Mouse (Mus musculus) c-Kit-positive CD71-positive TER-119-positive erythroid progenitor cells, embryonic 14.5 days (primary cell): ENCODE data around the gene Hist1h1c.
"Not testable (repeated sequence)": the region's sequence is repeated elsewhere in the genome, so short reads cannot be mapped to it uniquely, and the experiment has no call there.

Experiments used
- DNase-seq: peaks from one replicate; pipeline ENCODE4 v3.0.0-alpha.2; 2013; ENCODE audit warnings: low spot score

The Hist1h1c gene

GRCm38 (mm10) chr13:23738677-23739068 lies at the start of gene Hist1h1c:
Hist1h1c (plus strand) TSS chr13:23738808.
- DNase-seq: peak; percentile 95

- no peak for DNase-seq
Measured at GRCm38 (mm10) chr13:23688956-23689355, 49.7 kb upstream of the Hist1h1c start.

DNA sequence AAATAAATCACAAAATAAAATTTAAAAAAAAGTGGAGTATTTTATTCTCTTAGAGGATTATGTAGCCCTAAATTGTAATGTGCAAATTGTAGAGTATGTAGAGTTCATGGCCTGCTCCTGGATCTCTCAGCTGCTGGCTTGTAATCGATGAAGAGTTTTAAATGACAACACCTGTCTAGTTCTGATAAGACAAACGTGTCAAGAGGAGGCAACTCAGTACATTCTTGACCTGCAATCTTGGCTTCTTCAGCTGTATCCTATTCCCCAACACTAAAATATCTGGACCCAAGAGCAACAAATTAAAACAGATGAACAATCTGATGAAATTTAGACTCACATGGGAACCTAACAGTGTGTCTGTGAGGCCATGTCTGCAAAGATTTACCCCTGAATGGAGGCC lies 49.1 kb upstream of the Hist1h1c start:
- DNase-seq: no peak

- no peak for DNase-seq
Measured at GRCm38 (mm10) chr13:23693856-23694440, 44.7 kb upstream of the Hist1h1c start.

DNA sequence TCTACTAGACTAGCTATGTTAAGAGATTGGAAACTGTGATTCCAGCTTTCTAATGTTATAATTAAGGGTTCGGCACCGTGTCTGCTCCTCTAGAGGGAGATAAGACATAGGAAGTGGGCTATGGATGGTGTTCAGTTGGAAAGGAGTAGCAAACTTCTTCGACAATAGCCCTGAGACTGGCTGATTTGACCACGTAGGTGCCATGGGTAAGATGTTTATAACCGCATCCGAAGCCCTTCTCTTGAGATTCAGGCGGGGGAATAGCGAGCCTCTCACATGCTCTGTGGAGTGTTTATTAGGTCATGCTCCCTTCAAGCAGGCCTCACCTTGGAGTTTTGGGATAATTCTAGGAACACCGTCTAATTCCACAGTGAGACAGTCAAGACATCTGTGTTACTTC lies 43.7 kb upstream of the Hist1h1c start:
- DNase-seq: no peak

DNA sequence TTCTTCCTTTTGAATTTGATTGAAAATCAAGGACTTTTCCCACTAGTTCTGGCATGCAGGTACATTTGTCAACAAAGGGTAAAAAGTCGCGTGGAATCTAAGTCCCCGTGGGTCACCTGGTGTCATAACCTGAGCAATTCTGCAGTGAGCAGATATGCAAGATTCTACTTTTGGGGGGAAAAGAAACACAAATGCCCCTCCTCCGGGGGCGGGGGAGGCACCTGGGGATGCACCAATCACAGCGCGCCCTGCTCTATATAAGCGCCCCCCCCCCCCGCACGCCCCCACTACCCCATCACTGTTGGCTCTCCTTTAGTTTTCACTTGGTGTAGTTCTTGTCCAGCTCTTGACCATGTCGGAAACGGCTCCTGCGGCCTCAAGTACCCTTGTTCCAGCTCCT lies 43.1 kb upstream of the Hist1h1c start, which contains the start of gene Hist1h1t:
Gene Hist1h1t (plus strand): TSS at position 301 of the 400 bp plus-strand sequence.
- no peak for DNase-seq

DNA sequence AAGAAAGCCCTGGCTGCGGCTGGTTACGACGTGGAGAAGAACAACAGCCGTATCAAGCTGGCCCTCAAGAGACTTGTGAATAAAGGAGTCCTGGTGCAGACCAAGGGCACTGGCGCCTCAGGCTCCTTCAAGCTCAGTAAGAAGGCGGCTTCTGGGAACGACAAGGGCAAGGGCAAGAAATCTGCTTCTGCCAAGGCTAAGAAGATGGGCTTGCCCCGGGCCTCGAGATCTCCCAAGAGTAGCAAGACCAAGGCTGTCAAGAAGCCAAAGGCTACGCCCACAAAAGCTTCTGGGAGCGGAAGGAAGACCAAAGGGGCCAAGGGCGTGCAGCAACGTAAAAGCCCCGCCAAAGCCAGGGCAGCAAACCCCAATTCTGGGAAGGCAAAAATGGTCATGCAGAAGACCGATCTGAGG lies 42.5 kb upstream of the Hist1h1c start:
- DNase-seq: peak; percentile 49

GRCm38 (mm10) chr13:23697491-23698299 lies 40.9 kb upstream of the Hist1h1c start:
- peak; percentile 90 for DNase-seq

GRCm38 (mm10) chr13:23698300-23698693 lies 40.3 kb upstream of the Hist1h1c start, which contains the start of gene Hist1h4c:
Hist1h4c (minus strand) TSS chr13:23698454.
- peak; percentile 100 for DNase-seq

DNA sequence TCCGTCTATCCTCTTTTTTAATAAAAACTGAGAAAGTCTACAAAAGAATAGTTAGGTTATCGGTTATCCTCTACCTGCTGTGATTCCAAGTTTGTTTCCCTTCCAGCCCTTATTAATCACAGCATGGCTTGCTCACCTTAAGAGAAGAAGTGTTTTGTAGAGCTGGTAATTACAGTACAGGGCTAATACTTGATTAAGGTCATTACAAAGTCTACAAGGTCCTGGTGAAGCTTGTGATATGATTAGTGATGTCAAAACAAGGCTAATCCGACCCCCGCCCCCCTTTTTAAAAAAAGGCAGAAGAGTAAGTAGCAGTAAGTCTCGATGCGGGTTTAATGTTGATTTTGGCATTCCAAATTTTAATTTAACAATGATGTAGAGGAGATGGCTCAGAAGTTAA lies 39.6 kb upstream of the Hist1h1c start:
- no peak for DNase-seq

- no peak for DNase-seq
Measured at GRCm38 (mm10) chr13:23699767-23700166, 38.8 kb upstream of the Hist1h1c start.

DNA sequence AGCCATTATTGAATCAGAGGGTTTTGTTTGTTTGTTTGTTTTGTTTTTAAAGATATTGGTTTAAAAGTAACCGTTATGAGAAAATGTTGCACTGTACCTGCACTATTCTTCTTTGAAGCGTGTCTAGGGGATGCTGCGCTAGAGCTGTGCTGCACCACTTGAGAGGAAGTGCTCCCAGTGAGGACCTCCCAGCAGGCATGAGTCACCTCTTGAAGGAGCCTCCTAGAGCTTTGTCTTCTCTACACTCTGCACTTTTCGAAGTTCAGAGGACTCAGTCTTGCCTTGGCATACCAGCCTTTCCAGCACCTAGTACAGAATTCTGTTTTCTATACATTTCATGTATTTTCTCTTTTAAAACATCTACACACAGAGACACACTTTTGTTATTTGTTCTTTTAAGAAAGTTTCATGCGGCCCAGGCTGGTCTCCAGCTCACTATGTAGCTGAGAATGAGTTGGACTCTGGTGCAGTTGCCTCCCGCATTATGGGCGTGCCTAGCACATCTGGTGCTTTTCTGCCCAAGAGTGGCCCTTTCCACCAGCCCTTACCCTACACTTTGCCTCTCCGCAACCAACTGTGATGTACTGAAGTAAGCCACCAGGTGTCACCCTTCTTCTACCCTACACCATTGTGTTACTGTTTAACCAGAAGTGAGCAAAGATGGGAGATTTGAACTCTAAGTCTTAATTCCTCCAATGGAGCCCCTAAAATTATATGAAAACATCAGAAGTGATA lies 37.7 kb upstream of the Hist1h1c start:
- peak; percentile 82 for DNase-seq

GRCm38 (mm10) chr13:23702220-23702619 lies 36.4 kb upstream of the Hist1h1c start:
- no peak for DNase-seq

- not testable (repeated sequence) for DNase-seq
Measured at GRCm38 (mm10) chr13:23702801-23703200, 35.8 kb upstream of the Hist1h1c start.

DNA sequence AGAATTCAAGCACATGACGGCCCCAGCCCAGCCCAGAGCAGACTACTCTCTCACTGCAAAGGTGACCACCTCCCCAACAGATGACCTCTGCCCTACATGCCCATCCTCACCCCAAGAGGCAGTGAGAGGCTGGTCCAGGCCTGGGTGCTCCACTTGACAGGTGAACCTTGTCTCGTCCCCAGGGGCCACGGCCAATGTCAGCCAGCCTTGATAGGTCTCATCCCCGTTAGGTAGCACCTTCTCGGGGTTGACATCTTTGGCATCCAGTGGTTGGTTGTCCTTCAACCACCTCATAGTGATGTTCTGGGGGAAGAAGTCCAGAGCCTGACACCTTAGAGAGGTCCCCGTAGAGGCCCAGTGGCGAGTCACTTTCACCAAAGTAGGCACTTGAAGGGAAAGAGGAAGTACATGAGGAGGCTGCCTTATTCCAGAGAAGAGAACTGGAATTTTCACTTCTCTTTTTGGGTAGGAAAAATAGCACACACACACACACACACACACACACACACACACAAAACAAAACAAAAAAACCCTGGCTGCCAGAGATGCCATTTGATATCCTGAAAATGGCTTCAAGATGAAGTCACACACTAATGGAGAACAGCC lies 32.8 kb upstream of the Hist1h1c start:
- no peak for DNase-seq

- DNase-seq: no peak
Measured at GRCm38 (mm10) chr13:23706771-23707170, 31.8 kb upstream of the Hist1h1c start.

- DNase-seq: no peak
Measured at GRCm38 (mm10) chr13:23708041-23708440, 30.6 kb upstream of the Hist1h1c start.

- no peak for DNase-seq
Measured at GRCm38 (mm10) chr13:23708654-23709053, 30.0 kb upstream of the Hist1h1c start.

DNA sequence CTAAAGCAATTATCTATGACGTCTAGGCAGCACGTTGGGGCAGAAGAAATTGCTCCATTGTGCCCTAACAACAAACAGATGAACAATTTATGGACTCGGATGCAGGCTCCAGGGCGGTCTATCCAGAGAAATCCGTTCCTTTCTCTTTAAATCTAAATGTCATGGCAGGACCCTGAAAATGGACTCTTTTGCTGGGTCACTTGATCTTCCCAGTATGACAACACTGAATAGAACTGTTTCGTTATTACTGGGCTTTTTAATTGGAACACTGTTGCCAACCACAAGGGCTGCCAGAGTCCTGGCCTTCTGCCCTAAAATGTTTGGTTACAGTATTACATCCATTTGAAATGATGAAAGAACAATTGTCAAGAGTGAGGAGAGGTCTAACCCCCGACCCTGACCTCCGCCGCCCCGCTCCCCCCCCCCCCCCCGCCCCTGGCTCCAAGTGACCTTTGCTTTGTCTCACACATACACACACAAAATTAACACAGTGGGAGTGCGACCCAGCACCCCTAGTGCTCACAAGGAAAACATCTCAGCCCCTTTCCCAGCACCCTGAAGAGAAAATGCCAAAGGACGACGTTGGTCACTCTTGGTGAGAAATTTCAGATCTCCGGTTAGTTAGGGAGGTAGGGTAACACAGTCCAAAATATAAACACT lies 28.8 kb upstream of the Hist1h1c start:
- DNase-seq: no peak

DNA sequence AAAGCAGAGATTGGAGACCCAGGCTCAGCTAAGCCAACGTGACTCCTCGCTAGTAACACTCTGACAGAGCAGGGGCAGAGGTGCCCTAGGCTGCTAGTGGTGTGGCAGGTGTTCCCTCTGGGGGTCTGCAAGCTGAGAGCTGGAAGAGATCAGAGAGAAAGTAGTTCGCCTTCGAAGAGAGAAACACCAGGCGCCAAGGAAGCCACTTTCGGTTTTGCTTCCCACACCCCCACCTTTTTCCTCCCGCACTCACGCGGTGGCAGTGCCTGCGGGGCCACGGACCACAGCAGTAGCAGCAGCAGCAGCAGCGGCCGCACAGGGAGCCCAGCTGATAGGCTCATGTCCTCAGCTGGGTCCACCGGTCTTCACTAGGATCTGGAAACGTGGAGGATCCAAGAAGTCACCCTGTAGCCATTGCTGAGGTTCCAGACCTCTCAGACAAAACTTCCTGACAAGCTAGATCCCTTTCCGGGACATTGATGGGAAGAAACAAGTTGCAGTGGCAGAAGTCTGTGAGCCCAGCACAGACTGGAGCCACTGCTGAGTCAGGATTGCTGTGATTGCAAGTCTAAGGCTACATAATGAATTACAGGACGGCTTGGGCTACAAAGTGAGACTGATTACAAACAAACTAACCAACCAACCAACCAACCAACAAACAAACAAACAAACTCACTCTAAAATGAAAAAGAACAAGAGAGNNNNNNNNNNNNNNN lies 28.1 kb upstream of the Hist1h1c start, which contains the start of gene Hfe:
Gene Hfe (minus strand): TSS at position 481 of the 716 bp plus-strand sequence.
- DNase-seq: no peak
